Mouse (Mus musculus): ENCODE results near the gene Pih1d2. TPM values are rescaled to one million over a fixed set of nuclear protein-coding genes. Genes with fewer than 3 reads are reported as not detected.
"Not testable (repeated sequence)": the region's sequence is repeated elsewhere in the genome, so short reads cannot be mapped to it uniquely, and the experiment has no call there.

The Pih1d2 gene
- polyA plus RNA-seq, 1 experiment from 2014 or later, result 8.2 TPM

GRCm38 (mm10) chr9:50596973-50597372 is 20.1 kb upstream of the Pih1d2 start:
- Histone ChIP-seq H3K9me3 (no peaks in the 10 kb centered on the region), H3K27ac (no peak overlapping the region), H3K4me3 (replicated peaks) (no peak overlapping the region), H3K9ac (no peak overlapping the region), H3K4me1 (peaks cover 5% of the 10 kb centered on the region), H3K4me2 (no peak overlapping the region), H3K27me3 (no peaks in the 10 kb centered on the region), H3K36me3 (replicated peaks) (peaks cover 55% of the 10 kb centered on the region)
- ATAC-seq (ENCODE audit: low FRiP score), result no peak
- WGBS, result 97% methylated on average over 8 of the region's 8 CpGs

DNA sequence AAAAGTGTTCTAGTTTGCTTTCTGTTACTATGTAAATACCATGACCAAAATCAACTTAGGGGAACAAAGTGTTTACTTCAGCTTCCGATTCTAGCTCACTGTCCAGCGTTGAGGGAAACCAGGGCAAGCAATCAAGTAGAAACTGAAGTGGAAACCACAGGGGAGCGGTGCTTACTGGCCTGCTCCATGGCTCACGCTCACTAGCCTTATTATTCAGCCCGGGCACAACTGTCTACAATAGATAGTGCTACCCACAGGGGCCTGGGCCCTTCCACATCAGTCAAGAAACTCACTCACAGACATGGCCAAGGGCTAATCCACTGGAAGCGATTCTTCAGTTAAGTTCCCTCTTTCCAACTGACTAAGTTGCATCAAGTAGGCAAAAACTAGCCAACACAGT is 15.6 kb upstream of the Pih1d2 start:
- Histone ChIP-seq H3K9me3 (no peaks in the 10 kb centered on the region), H3K4me1 (peaks cover 25% of the 10 kb centered on the region), H3K4me3 (replicated peaks) (no peak overlapping the region), H3K27ac (no peak overlapping the region), H3K4me2 (no peak overlapping the region), H3K36me3 (replicated peaks) (peaks cover 46% of the 10 kb centered on the region), H3K27me3 (no peaks in the 10 kb centered on the region), H3K9ac (no peak overlapping the region)
- WGBS, result 92% methylated on average over 6 of the region's 6 CpGs
- ATAC-seq (ENCODE audit: low FRiP score), result no peak

DNA sequence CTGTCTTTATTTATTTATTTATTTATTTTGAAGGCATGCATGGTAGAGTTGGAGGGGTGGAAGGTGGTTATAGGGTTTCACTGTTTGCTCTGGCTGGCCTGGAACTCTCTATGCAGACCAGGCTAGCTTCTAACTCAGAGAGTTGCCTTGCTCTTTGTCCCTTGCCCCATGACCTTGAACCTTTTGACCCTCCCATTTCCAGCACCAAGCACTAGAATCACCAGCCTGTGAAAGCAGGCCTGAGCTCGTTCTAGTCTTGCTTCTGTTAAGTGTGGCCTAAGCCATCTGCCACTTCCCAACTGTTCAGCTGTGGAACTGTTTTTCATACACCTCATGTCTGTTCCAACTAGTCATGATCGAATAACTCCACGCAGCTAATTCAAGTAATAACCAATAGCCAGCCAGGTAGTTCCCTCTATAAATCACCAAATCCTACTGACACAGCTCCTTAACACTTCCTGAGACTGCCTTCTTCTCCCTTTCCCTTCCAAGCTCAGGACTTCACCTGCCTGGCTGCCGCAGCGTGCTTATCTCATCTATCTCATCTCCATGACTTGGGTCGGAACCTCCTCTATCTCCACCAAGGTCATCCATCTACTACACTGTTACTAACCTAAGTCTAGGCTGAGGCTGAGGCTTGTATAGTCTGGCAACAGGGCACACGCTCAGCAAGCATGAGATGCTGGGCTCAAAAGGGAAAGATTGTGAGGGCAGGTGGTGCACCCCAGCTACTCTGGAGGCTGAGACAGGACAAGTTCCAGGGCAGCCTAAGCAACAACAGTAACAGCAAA is 14.9 kb upstream of the Pih1d2 start:
- no peaks in the 10 kb centered on the region for H3K9me3 ChIP-seq
- H3K27ac ChIP-seq, result no peak overlapping the region
- peaks cover 44% of the 10 kb centered on the region for H3K36me3 ChIP-seq (replicated peaks)
- peak overlapping the region; percentile 86; the same call in 1 of the 2 replicates for H3K9ac ChIP-seq
- H3K4me2 ChIP-seq, result peak overlapping the region; percentile 93
- H3K27me3 ChIP-seq, result no peaks in the 10 kb centered on the region
- H3K4me3 ChIP-seq (replicated peaks), result peak overlapping the region; percentile 85
- WGBS, result 96% methylated on average over 7 of the region's 7 CpGs
- no peak for ATAC-seq (ENCODE audit: low FRiP score)
- peaks cover 25% of the 10 kb centered on the region for H3K4me1 ChIP-seq

GRCm38 (mm10) chr9:50603189-50603997 is 13.7 kb upstream of the Pih1d2 start, which contains the start of the genes Sdhd and Timm8b:
Sdhd (minus strand) TSS chr9:50603812.
Timm8b (plus strand) TSS chr9:50603910.
- Histone ChIP-seq H3K4me3 (replicated peaks) (peak within 1 kb of the TSS; percentile 85), H3K36me3 (replicated peaks) (peaks cover 44% of the 10 kb centered on the region), H3K27me3 (no peaks in the 10 kb centered on the region), H3K4me2 (peak within 1 kb of the TSS; percentile 93), H3K9me3 (no peaks in the 10 kb centered on the region), H3K4me1 (peaks cover 25% of the 10 kb centered on the region), H3K27ac (peak within 1 kb of the TSS; percentile 88), H3K9ac (peak within 1 kb of the TSS; percentile 86)
- WGBS, result 2% methylated on average over 48 of the region's 48 CpGs
- peak; percentile 97 for ATAC-seq (ENCODE audit: low FRiP score)

GRCm38 (mm10) chr9:50603998-50604324 is 13.2 kb upstream of the Pih1d2 start:
- Histone ChIP-seq H3K9ac (peak overlapping the region; percentile 86), H3K9me3 (no peaks in the 10 kb centered on the region), H3K27me3 (no peaks in the 10 kb centered on the region), H3K4me2 (peak overlapping the region; percentile 93), H3K4me1 (peaks cover 25% of the 10 kb centered on the region), H3K36me3 (replicated peaks) (peaks cover 42% of the 10 kb centered on the region), H3K4me3 (replicated peaks) (peak overlapping the region; percentile 85), H3K27ac (peak overlapping the region; percentile 88)
- 1% methylated on average over 24 of the region's 24 CpGs for WGBS
- peak; percentile 90 for ATAC-seq (ENCODE audit: low FRiP score)

DNA sequence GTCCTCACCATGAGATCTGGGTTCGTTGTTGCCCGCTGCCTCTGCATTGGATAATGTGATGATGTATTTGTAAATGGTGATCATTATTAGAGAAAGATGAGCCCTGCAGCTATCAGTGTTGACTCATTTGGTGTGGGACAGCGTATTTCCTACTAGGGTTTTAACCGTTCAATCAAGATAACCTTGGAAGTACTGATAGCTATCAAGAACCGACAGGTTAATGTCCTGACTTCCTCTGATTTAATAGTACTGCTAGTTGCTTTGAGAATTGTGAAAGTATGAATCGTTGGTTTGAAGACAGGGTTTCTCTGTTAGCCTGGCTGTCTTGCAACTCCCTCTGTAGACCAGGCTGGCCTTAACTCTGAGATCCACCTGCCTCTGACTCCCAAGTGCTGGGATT is 12.8 kb upstream of the Pih1d2 start:
- ATAC-seq (ENCODE audit: low FRiP score), result no peak
- Histone ChIP-seq H3K9ac (peak overlapping the region; percentile 86), H3K9me3 (no peaks in the 10 kb centered on the region), H3K4me2 (peak overlapping the region; percentile 93), H3K27ac (peak overlapping the region; percentile 88), H3K36me3 (replicated peaks) (peaks cover 42% of the 10 kb centered on the region), H3K4me1 (peaks cover 25% of the 10 kb centered on the region), H3K4me3 (replicated peaks) (peak overlapping the region; percentile 85), H3K27me3 (no peaks in the 10 kb centered on the region)
- 5% methylated on average over 6 of the region's 6 CpGs for WGBS

DNA sequence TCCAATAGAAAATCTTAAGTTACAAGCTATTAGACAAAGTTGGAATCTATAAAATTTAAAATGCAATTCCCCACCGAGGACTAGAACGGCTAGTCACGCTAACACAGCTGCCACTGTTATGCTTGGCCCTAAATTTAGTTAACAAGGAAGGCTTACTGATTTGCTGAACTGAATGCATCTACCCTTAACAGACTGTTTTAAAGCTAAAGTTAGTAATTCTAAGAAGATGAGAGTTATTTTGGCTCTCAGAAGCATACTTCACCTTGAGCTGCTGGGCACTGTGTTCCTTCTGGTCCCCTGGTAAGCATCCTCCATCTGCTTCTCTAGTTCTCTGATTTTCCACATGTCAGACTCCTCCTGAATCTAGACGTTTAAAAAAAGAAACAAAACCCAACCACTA is 5.0 kb upstream of the Pih1d2 start:
- H3K4me3 ChIP-seq (replicated peaks), result no peak overlapping the region
- WGBS, result 92% methylated on average over 4 of the region's 4 CpGs
- H3K27ac ChIP-seq, result no peak overlapping the region
- H3K4me2 ChIP-seq, result no peak overlapping the region
- H3K9me3 ChIP-seq, result no peaks in the 10 kb centered on the region
- H3K9ac ChIP-seq, result no peak overlapping the region
- ATAC-seq (ENCODE audit: low FRiP score), result no peak
- H3K4me1 ChIP-seq, result peaks cover 10% of the 10 kb centered on the region
- H3K36me3 ChIP-seq (replicated peaks), result peaks cover 75% of the 10 kb centered on the region
- H3K27me3 ChIP-seq, result no peaks in the 10 kb centered on the region

DNA sequence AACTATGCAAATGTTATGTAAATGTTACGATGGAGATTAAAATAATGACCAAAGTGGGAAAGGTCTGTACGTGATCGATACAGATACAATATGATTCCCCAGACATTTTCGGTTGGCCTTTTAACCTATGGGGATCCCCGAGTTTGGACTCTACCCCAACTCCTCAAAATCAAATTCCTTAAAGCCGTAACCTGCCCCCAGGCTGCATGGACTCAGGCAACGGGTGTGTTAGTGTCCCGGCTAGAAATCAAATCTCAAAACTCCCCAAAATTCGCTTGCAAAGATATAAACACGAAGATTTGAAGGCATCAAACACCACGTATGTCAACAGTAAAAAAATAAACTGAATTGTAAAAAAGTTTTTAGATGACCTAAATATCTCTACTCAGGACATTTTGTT is 960 bp upstream of the Pih1d2 start:
- peaks cover 14% of the 10 kb centered on the region for H3K4me1 ChIP-seq
- peak overlapping the region; percentile 98 for H3K9ac ChIP-seq
- no peaks in the 10 kb centered on the region for H3K9me3 ChIP-seq
- peaks cover 39% of the 10 kb centered on the region for H3K36me3 ChIP-seq (replicated peaks)
- 47% methylated on average over 11 of the region's 11 CpGs for WGBS
- ATAC-seq (ENCODE audit: low FRiP score), result no peak
- H3K27me3 ChIP-seq, result no peaks in the 10 kb centered on the region
- H3K4me3 ChIP-seq (replicated peaks), result peak overlapping the region; percentile 98
- peak overlapping the region; percentile 76 for H3K4me2 ChIP-seq
- H3K27ac ChIP-seq, result no peak overlapping the region

GRCm38 (mm10) chr9:50617794-50618330 is 741 bp downstream of the Pih1d2 start:
- WGBS, result 67% methylated on average over 9 of the region's 9 CpGs
- Histone ChIP-seq H3K9ac (no peak overlapping the region; the same call in 1 of the 2 replicates), H3K27me3 (no peaks in the 10 kb centered on the region)

GRCm38 (mm10) chr9:50630903-50631302 is 13.8 kb downstream of the Pih1d2 start:
- 90% methylated on average over 6 of the region's 8 CpGs for WGBS
- not testable (repeated sequence) for H3K27me3 ChIP-seq; H3K4me1 ChIP-seq; H3K4me2 ChIP-seq; H3K27ac ChIP-seq; H3K9me3 ChIP-seq; H3K9ac ChIP-seq; ATAC-seq (ENCODE audit: low FRiP score); H3K4me3 ChIP-seq (replicated peaks)
- H3K36me3 ChIP-seq (replicated peaks), result peaks cover 25% of the 10 kb centered on the region

More at GRCm38 (mm10) chr9:50617794-50618330, 741 bp downstream of the Pih1d2 start:
- Histone ChIP-seq H3K9me3 (no peaks in the 10 kb centered on the region), H3K4me3 (replicated peaks) (peak overlapping the region; percentile 98), H3K27ac (no peak overlapping the region), H3K4me1 (peaks cover 14% of the 10 kb centered on the region), H3K4me2 (peak overlapping the region; percentile 76), H3K36me3 (replicated peaks) (peaks cover 24% of the 10 kb centered on the region)
- no peak for ATAC-seq (ENCODE audit: low FRiP score)

DNA sequence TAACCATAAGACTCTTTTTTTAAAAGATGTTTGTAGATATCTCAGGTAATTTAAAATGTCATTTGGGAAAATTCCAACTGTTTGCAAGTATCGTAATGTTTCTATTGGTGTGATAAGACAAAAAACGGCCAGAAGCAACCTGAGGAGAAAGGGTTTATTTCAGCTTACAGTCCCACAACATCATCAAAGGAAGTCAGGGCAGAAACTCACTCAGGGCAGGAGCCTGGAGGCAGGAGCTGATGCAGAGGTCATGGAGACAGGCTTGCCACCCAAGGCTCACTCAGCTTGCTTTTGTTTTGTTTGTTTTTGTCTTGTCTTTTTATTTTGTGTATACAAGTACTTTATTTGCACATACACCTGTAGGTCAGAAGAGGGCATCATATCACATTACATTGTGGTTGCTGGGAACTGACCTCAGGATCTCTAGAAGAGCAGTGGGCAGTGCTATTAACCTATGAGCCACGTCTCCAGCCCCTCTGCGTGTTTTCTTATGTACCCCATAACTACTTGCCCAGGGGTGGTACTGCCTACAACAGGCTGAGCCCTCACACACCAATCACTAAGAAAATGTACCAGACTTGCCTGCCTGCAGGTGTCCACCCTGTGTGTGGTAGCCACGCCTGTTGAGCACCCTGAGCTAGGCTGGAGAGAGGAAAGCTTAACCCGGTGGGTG is 15.0 kb downstream of the Pih1d2 start:
- Histone ChIP-seq H3K4me1 (no peaks in the 10 kb centered on the region), H3K27me3 (no peaks in the 10 kb centered on the region), H3K9ac (no peak overlapping the region), H3K4me2 (no peak overlapping the region), H3K36me3 (replicated peaks) (peaks cover 36% of the 10 kb centered on the region), H3K9me3 (no peaks in the 10 kb centered on the region), H3K4me3 (replicated peaks) (no peak overlapping the region), H3K27ac (no peak overlapping the region)
- ATAC-seq (ENCODE audit: low FRiP score), result no peak
- 92% methylated on average over 6 of the region's 6 CpGs for WGBS

DNA sequence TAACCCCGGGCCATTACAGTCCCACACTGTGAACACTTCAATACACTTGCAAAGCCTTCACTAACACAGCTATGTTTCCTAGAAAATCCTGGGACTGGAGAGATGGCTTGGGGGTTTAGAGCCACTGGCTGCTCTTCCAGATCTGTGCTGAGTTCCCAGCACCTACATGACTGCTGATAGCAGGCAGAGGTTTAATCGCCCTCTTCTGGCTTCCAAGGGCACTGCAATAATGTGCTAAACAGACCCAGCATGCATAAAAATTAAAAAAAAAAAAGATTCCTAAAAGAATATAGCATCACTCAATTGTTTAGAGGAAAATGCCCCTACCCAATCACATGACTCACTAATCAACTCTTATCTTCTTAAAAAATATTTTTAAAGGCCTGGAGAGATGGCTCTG is 15.9 kb downstream of the Pih1d2 start:
- Histone ChIP-seq H3K4me1 (no peaks in the 10 kb centered on the region), H3K27ac (no peak overlapping the region), H3K9me3 (no peaks in the 10 kb centered on the region), H3K4me3 (replicated peaks) (no peak overlapping the region), H3K4me2 (no peak overlapping the region), H3K27me3 (no peaks in the 10 kb centered on the region), H3K36me3 (replicated peaks) (peaks cover 43% of the 10 kb centered on the region), H3K9ac (no peak overlapping the region)
- WGBS, result 67% methylated on average over 2 of the region's 2 CpGs
- no peak for ATAC-seq (ENCODE audit: low FRiP score)
